Mouse (Mus musculus): Measurements from ENCODE around the gene Ntan1. TPM values are rescaled to one million over a fixed set of nuclear protein-coding genes. Genes with fewer than 3 reads are reported as not detected.

Ntan1 gene
- 106 TPM for polyA plus RNA-seq (2015; fragmentation: Illumina TruSeq; extraction: RNeasy Lipid Tissue Mini Kit (QIAGEN cat#74804); ENCODE audit: insufficient read depth, low replicate concordance)

DNA sequence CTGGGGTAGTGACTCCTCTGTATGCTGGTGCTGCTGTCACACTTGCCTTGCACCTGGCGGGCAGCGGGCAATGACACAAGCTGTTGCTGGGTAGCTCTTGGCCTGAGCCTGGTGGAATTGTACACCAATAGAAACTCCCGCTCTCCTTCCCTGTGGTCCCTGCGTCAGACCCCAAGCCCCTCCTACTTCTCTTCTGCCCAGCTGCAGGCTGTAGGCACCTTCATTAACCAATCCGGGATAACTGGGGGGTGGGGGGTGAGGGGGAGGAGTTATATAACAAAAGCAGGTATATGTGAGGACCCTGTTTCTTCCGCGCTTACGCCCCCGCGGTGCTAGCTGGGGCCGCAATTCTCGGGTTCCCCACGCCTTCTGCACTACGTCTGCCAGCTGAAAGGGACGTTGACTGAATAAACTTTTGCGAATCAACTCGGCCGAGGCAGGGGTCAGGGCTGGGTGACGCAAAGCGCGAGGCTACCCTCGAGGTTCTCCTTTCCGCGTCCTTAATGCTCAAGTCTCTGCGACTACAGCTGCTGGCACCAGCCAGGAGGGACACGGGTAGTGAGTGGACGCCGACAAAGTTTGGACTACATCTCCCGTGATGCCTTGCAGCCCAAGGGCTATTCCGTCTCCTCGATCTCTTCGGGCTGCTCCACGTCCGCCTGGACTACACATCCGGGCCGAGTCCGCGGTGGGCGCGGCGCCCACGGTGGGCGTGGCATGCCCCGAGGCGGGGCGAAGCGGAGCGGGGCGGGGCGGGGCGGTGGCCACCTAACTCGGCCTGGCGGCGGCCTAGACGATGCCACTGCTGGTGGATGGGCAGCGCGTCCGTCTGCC lies at the start of gene Ntan1:
Gene Ntan1, plus strand, starts transcription at position 286 of the 834 bp plus-strand sequence.

DNA sequence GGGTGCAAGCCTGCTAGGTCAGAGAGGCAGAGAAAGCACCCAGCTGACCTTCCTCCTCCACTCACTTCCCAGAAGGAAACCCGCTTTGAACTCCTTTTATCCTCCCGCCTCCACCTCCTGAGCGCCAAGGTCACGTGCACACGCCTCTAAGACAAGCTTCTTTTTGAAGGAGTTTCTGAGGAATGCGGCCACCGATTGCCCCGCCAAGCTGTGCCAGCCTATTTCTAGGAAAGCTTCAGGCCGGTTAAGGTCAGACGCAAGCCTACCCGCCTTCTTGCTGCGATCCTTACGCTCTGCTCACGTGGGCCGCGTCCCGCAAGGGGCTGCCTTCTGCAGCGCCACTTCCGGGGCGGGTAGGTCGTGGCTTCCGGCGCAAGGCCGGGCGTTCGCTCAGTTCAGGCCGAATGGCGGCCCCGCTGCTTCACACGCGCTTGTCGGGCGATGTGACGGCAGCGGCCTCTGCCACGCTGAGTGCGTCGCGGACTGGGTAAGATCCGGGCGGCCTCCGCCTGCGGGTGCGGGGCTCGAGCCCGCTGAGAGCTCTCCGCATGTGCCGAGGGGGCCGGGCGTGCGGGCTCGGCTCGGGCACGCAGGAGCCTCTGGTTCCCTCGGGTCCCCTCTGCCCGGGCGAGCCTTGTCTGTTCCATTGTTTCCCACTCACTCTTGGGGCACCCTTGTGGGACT lies 38.1 kb upstream of the Ntan1 start, which contains the start of gene Rrn3:
Gene Rrn3, plus strand, starts transcription at position 356 of the 684 bp plus-strand sequence.

Other genes with a start within 250 kb of the Ntan1 start
- 33.0 TPM for gene Parn, start 150.7 kb upstream of the Ntan1 start, polyA plus RNA-seq (2015; fragmentation: Illumina TruSeq; extraction: RNeasy Lipid Tissue Mini Kit (QIAGEN cat#74804); ENCODE audit: insufficient read depth, low replicate concordance)
- 60.0 TPM for gene Bfar, start 147.0 kb upstream of the Ntan1 start, polyA plus RNA-seq (2015; fragmentation: Illumina TruSeq; extraction: RNeasy Lipid Tissue Mini Kit (QIAGEN cat#74804); ENCODE audit: insufficient read depth, low replicate concordance)
- gene 3110001I22Rik, start 146.9 kb upstream of the Ntan1 start, polyA plus RNA-seq (2015; fragmentation: Illumina TruSeq; extraction: RNeasy Lipid Tissue Mini Kit (QIAGEN cat#74804); ENCODE audit: insufficient read depth, low replicate concordance) = 9.8 TPM
- not detected for gene Pla2g10, start 87.9 kb upstream of the Ntan1 start, polyA plus RNA-seq (2015; fragmentation: Illumina TruSeq; extraction: RNeasy Lipid Tissue Mini Kit (QIAGEN cat#74804); ENCODE audit: insufficient read depth, low replicate concordance)
- gene Rrn3, start 38.1 kb upstream of the Ntan1 start, polyA plus RNA-seq (2015; fragmentation: Illumina TruSeq; extraction: RNeasy Lipid Tissue Mini Kit (QIAGEN cat#74804); ENCODE audit: insufficient read depth, low replicate concordance) = 30.1 TPM
- 57.1 TPM for gene Pdxdc1, start 84.3 kb downstream of the Ntan1 start, polyA plus RNA-seq (2015; fragmentation: Illumina TruSeq; extraction: RNeasy Lipid Tissue Mini Kit (QIAGEN cat#74804); ENCODE audit: insufficient read depth, low replicate concordance)
- gene Mpv17l, start 84.3 kb downstream of the Ntan1 start, polyA plus RNA-seq (2015; fragmentation: Illumina TruSeq; extraction: RNeasy Lipid Tissue Mini Kit (QIAGEN cat#74804); ENCODE audit: insufficient read depth, low replicate concordance) = 0.57 TPM
- gene 2900011O08Rik, start 167.8 kb downstream of the Ntan1 start, polyA plus RNA-seq (2015; fragmentation: Illumina TruSeq; extraction: RNeasy Lipid Tissue Mini Kit (QIAGEN cat#74804); ENCODE audit: insufficient read depth, low replicate concordance) = not detected
- gene Ifitm7, start 168.0 kb downstream of the Ntan1 start, polyA plus RNA-seq (2015; fragmentation: Illumina TruSeq; extraction: RNeasy Lipid Tissue Mini Kit (QIAGEN cat#74804); ENCODE audit: insufficient read depth, low replicate concordance) = not detected

All from spleen, adult 10 weeks (tissue).